Mouse (Mus musculus): ENCODE data around the gene Ly6g6d. TPM values are rescaled to one million over a fixed set of nuclear protein-coding genes. Genes with fewer than 3 reads are reported as not detected.

Ly6g6d gene
- total RNA-seq, 1 experiment: 1.6 TPM

DNA sequence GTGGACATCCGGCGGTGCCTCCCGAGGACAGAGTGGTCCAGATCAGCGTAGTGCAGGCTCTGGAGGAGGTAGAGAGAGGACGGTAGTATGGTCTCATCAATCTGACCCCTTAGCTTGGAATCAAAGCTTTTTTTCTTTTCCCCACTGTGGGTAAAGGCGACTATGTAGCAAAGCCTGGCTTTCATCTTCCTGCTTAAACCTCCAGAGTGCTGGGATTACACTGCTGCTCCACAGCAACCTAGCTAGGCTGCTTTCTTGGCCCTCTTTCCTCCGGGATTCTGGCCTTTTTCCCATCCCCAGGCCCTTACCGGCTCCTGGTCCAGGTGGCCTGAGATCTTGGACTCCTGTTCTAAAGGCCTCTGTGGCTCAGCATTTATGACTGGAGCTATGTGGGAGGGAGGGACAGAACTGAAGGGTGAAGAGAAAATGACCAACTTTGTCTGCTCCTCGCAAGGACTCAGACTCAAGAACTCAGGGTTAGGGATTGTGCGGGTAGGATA lies 13.4 kb downstream of the Ly6g6d start:
- peaks cover 10% of the 10 kb centered on the region; the same call in 1 of the 2 replicates for H3K36me3 ChIP-seq (ENCODE audit: control insufficient read depth, insufficient read depth, low read length, poor library complexity, severe bottlenecking)
- H3K4me1 ChIP-seq (ENCODE audit: control insufficient read depth in 2 of 2, insufficient read depth in 2 of 2, low read length in 2 of 2, poor library complexity in 1 of 2): peaks cover 6 to 34% of the 10 kb centered on the region in 2 experiments
- in situ Hi-C loops (cut with MboI; ENCODE audit: low sequenced_read_pairs in 2 of 2, unreplicated experiment in 2 of 2): no loop called here
- TF ChIP-seq ZNF384 (IDR thresholded peaks at IDR 0.05; ENCODE audit: low read depth, low read length) (no peak), HCFC1 (IDR thresholded peaks at IDR 0.05; ENCODE audit: borderline replicate concordance, insufficient read depth, low read length) (no peak), CHD2 (IDR thresholded peaks at IDR 0.05; ENCODE audit: low read depth, low read length) (no peak), MAFK (IDR thresholded peaks at IDR 0.05; ENCODE audit: insufficient read depth, low read depth, low read length) (no peak), ZC3H11A (IDR thresholded peaks at IDR 0.05; ENCODE audit: borderline replicate concordance, low read depth, low read length) (no peak)
- H3K27ac ChIP-seq (ENCODE audit: insufficient read depth, low read depth, low read length, poor library complexity, severe bottlenecking): peak overlapping the region; percentile 55
- no peaks in the 10 kb centered on the region for H3K9me3 ChIP-seq (ENCODE audit: control insufficient read depth, insufficient read depth, low read depth, low read length)
- H3K9ac ChIP-seq (ENCODE audit: insufficient read depth, low read depth, low read length, poor library complexity, severe bottlenecking): no peak overlapping the region
- no peak for DNase-seq (ENCODE audit: low read depth, low spot score)
- peak overlapping the region; percentile 29 to 64; a peak in 3 of 4 replicates for H3K4me3 ChIP-seq (ENCODE audit: insufficient read depth in 1 of 2, low read depth in 1 of 2, low read length in 2 of 2, poor library complexity in 1 of 2, severe bottlenecking in 1 of 2)

DNA sequence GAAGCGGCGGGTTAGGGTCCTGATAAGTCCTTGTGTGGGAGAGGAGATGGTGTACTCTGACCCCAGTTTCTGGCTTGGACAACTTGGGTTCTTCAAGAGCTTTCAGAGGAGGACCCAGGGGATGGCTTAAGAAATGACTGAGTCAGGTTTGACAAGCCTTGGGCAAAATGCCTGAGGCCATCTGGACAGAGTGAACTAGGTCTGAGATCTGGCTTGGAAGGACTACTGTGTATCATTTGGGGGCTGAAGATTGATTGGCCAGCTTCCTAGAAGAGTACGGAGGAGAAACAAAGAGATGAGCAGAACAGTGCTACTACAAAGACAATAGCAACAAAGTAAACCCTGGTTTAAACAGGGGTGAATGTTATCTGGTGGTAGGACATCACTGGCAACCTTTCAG lies 14.4 kb downstream of the Ly6g6d start:
- Histone ChIP-seq H3K4me3 (ENCODE audit: insufficient read depth in 1 of 2, low read depth in 1 of 2, low read length in 2 of 2, poor library complexity in 1 of 2, severe bottlenecking in 1 of 2) (no peak overlapping the region), H3K9ac (ENCODE audit: insufficient read depth, low read depth, low read length, poor library complexity, severe bottlenecking) (no peak overlapping the region), H3K4me1 (ENCODE audit: control insufficient read depth in 2 of 2, insufficient read depth in 2 of 2, low read length in 2 of 2, poor library complexity in 1 of 2) (peaks cover 6 to 34% of the 10 kb centered on the region in 2 experiments), H3K27ac (ENCODE audit: insufficient read depth, low read depth, low read length, poor library complexity, severe bottlenecking) (no peak overlapping the region), H3K36me3 (ENCODE audit: control insufficient read depth, insufficient read depth, low read length, poor library complexity, severe bottlenecking) (peaks cover 10% of the 10 kb centered on the region; the same call in 1 of the 2 replicates), H3K9me3 (ENCODE audit: control insufficient read depth, insufficient read depth, low read depth, low read length) (no peaks in the 10 kb centered on the region)
- no peak for DNase-seq (ENCODE audit: low read depth, low spot score)
- in situ Hi-C loops (cut with MboI; ENCODE audit: low sequenced_read_pairs in 2 of 2, unreplicated experiment in 2 of 2): no loop called here
- TF ChIP-seq MAFK (IDR thresholded peaks at IDR 0.05; ENCODE audit: insufficient read depth, low read depth, low read length) (no peak), CHD2 (IDR thresholded peaks at IDR 0.05; ENCODE audit: low read depth, low read length) (no peak), ZC3H11A (IDR thresholded peaks at IDR 0.05; ENCODE audit: borderline replicate concordance, low read depth, low read length) (no peak), ZNF384 (IDR thresholded peaks at IDR 0.05; ENCODE audit: low read depth, low read length) (no peak), HCFC1 (IDR thresholded peaks at IDR 0.05; ENCODE audit: borderline replicate concordance, insufficient read depth, low read length) (no peak)

DNA sequence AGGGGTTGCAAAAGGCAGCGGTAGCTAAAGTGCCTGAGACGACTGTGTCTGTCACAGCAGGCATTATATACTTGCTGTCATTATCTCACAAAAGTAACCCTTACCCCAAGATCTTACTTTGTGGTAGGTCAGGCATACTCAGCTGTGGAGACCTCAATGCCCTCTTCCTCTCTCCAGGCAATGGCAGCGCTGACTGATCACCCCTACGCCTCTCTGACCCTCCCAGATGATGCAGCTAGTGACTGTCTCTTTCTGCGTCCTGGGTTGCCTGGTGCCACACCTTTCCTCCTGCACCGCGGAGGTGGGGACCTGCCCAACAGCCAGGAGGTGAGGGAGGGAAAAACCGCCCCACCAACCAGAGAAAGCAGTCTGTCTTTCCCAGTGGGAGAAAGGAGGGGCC lies 16.6 kb downstream of the Ly6g6d start:
- Histone ChIP-seq H3K4me1 (ENCODE audit: control insufficient read depth in 2 of 2, insufficient read depth in 2 of 2, low read length in 2 of 2, poor library complexity in 1 of 2) (peaks cover 6 to 35% of the 10 kb centered on the region in 2 experiments), H3K27ac (ENCODE audit: insufficient read depth, low read depth, low read length, poor library complexity, severe bottlenecking) (no peak overlapping the region), H3K9ac (ENCODE audit: insufficient read depth, low read depth, low read length, poor library complexity, severe bottlenecking) (no peak overlapping the region), H3K4me3 (ENCODE audit: insufficient read depth in 1 of 2, low read depth in 1 of 2, low read length in 2 of 2, poor library complexity in 1 of 2, severe bottlenecking in 1 of 2) (no peak overlapping the region; a peak in 1 of 4 replicates), H3K36me3 (ENCODE audit: control insufficient read depth, insufficient read depth, low read length, poor library complexity, severe bottlenecking) (peaks cover 16% of the 10 kb centered on the region; the same call in 1 of the 2 replicates), H3K9me3 (ENCODE audit: control insufficient read depth, insufficient read depth, low read depth, low read length) (no peaks in the 10 kb centered on the region)
- in situ Hi-C loops (cut with MboI; ENCODE audit: low sequenced_read_pairs in 2 of 2, unreplicated experiment in 2 of 2): no loop called here
- TF ChIP-seq ZNF384 (IDR thresholded peaks at IDR 0.05; ENCODE audit: low read depth, low read length) (no peak), CHD2 (IDR thresholded peaks at IDR 0.05; ENCODE audit: low read depth, low read length) (no peak), HCFC1 (IDR thresholded peaks at IDR 0.05; ENCODE audit: borderline replicate concordance, insufficient read depth, low read length) (no peak), ZC3H11A (IDR thresholded peaks at IDR 0.05; ENCODE audit: borderline replicate concordance, low read depth, low read length) (no peak), MAFK (IDR thresholded peaks at IDR 0.05; ENCODE audit: insufficient read depth, low read depth, low read length) (no peak)
- DNase-seq (ENCODE audit: low read depth, low spot score): no peak

DNA sequence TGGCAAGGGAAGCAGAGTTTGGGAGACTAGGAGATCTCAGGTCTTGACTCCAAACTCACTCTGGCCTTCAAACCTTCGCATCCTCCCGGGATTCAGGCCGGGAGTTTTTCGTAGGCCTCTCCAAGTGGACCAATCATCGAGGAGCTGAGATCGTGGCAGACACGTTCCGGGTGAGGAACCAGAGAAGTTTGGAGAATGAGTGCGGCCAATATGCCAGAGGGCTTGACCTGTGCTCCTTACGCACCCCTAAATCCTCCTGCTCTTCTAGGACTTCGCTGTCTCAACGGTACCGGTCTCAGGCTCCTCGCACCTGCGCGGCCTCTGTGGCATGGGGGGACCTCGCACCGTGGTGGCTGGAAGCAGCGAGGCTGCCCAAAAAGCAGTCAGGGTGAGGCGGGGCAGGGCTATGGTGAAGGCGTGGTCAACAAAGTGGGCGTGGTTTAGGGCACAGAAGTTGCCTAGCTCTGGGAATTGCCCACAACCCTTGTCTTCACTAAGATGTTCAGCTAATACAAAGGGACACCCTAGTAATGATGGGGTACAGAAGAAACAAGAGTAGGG lies 17.0 kb downstream of the Ly6g6d start:
- H3K4me1 ChIP-seq (ENCODE audit: control insufficient read depth in 2 of 2, insufficient read depth in 2 of 2, low read length in 2 of 2, poor library complexity in 1 of 2): peaks cover 6 to 34% of the 10 kb centered on the region in 2 experiments
- peaks cover 19% of the 10 kb centered on the region; the same call in 1 of the 2 replicates for H3K36me3 ChIP-seq (ENCODE audit: control insufficient read depth, insufficient read depth, low read length, poor library complexity, severe bottlenecking)
- no peaks in the 10 kb centered on the region for H3K9me3 ChIP-seq (ENCODE audit: control insufficient read depth, insufficient read depth, low read depth, low read length)
- no peak for DNase-seq (ENCODE audit: low read depth, low spot score)
- in situ Hi-C loops (cut with MboI; ENCODE audit: low sequenced_read_pairs in 2 of 2, unreplicated experiment in 2 of 2): no loop called here
- H3K9ac ChIP-seq (ENCODE audit: insufficient read depth, low read depth, low read length, poor library complexity, severe bottlenecking): peak overlapping the region; percentile 46; the same call in 1 of the 2 replicates
- no peak overlapping the region for H3K27ac ChIP-seq (ENCODE audit: insufficient read depth, low read depth, low read length, poor library complexity, severe bottlenecking)
- TF ChIP-seq CHD2 (IDR thresholded peaks at IDR 0.05; ENCODE audit: low read depth, low read length): no peak
- TF ChIP-seq ZNF384 (IDR thresholded peaks at IDR 0.05; ENCODE audit: low read depth, low read length): no peak
- no peak for TF ChIP-seq HCFC1 (IDR thresholded peaks at IDR 0.05; ENCODE audit: borderline replicate concordance, insufficient read depth, low read length)
- no peak for TF ChIP-seq ZC3H11A (IDR thresholded peaks at IDR 0.05; ENCODE audit: borderline replicate concordance, low read depth, low read length)
- TF ChIP-seq MAFK (IDR thresholded peaks at IDR 0.05; ENCODE audit: insufficient read depth, low read depth, low read length): no peak
- peak overlapping the region; percentile 86 to 88; a peak in 2 of 4 replicates for H3K4me3 ChIP-seq (ENCODE audit: insufficient read depth in 1 of 2, low read depth in 1 of 2, low read length in 2 of 2, poor library complexity in 1 of 2, severe bottlenecking in 1 of 2)
